Mouse (Mus musculus) cerebellum, postnatal 4 days (tissue): ENCODE data around the gene Igflr1.

ENCODE experiments used
- DNase-seq, 2 experiments: peaks; one replicate each; pipeline ENCODE4 v3.0.0; 2022; ENCODE audit warnings: low spot score in 2 of 2, mixed read lengths in 1 of 2

Igflr1 gene

GRCm38 (mm10) chr7:30613529-30614112 lies 48.4 kb downstream of the Igflr1 start:
- peak in 1 of 2 experiments; percentile 71 for DNase-seq

- DNase-seq = no peak
Measured at GRCm38 (mm10) chr7:30614454-30614853, 49.2 kb downstream of the Igflr1 start.

GRCm38 (mm10) chr7:30615049-30615760 lies 50.0 kb downstream of the Igflr1 start:
- no peak for DNase-seq
